Mouse (Mus musculus): ENCODE data around the gene Gpc6. TPM values are rescaled to one million over a fixed set of nuclear protein-coding genes. Genes with fewer than 3 reads are reported as not detected.

The Gpc6 gene
- polyA plus RNA-seq, 1 experiment from 2014 or later: 32.2 TPM

DNA sequence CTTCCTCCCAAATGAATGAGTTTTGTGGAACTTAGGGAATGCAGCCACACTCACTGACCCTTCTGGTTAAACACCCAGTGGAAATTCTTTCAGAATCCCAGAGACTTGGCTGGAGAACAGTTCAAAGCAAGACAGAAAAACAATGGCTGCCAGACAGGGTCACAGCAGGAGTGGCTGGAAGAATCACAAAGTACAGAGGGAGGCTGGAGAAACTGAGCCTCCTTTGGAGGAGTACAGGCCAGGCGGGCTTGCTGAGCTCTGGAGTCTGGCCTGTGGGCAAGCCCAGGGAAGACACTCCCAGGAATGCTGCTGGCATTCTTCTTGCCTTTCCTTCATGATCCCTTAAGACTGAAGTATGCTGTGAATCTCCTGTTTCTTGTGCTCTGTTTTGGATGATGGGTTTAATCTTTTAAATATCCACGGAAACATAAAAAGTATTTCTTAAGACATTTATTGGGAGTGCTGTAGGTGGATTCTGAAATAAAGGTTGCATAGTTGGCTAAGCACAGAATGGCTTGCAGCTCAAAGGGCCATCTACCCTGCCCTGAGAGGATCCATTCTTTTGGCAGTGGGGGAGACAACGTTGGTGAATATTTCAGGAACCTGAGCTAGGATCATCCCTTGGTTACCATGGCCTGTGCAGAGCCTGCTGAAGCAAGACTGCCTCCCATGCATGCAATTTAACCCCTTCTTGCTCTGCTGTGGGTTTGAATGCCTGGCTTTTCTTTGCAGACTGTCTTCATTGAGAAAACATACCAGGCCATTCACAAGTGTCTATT lies 342.9 kb downstream of the Gpc6 start:
- Histone ChIP-seq H3K27me3 (ENCODE audit: control insufficient read depth, insufficient read depth, low read length) (no peaks in the 10 kb centered on the region), H3K4me3 (ENCODE audit: low read depth, low read length) (no peak overlapping the region), H3K4me1 (replicated peaks; ENCODE audit: control insufficient read depth, insufficient read depth, low read length) (no peaks in the 10 kb centered on the region), H3K4me2 (replicated peaks; ENCODE audit: low read depth, low read length) (no peak overlapping the region), H3K9me3 (ENCODE audit: control insufficient read depth, low read length) (no peaks in the 10 kb centered on the region), H3K36me3 (ENCODE audit: control insufficient read depth, insufficient read depth, low read length) (no peaks in the 10 kb centered on the region), H3K27ac (ENCODE audit: low read depth, low read length) (no peak overlapping the region), H3K9ac (ENCODE audit: low read depth, low read length) (no peak overlapping the region)
- ATAC-seq (ENCODE audit: low FRiP score) (peak; percentile 66), DNase-seq (ENCODE audit: low spot score) (peak; percentile 17)
- WGBS: 17% methylated on average over 3 of the region's 3 CpGs

DNA sequence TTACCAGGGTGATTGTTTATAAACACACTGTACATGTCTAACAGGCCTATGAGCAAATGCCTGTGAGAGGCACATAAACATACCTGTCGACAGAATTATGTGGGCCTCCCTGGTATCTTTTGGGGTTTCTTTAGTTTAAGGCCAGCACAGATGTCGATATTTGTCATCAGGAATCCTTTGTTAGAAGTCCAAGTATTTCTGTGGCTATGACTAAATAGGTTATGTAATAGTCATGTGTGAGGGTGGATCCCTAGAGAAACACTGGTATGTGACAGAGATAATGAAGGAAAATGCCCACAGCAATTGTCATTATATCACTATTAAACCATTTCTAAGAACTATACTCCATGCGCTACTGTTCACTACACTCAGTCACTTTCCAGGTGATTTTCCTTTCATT lies 358.5 kb downstream of the Gpc6 start:
- H3K9ac ChIP-seq (ENCODE audit: low read depth, low read length): no peak overlapping the region
- ATAC-seq (ENCODE audit: low FRiP score) (no peak), DNase-seq (ENCODE audit: low spot score) (no peak)
- WGBS: over 99% methylated on average over 3 of the region's 3 CpGs
- no peak overlapping the region for H3K27ac ChIP-seq (ENCODE audit: low read depth, low read length)
- H3K9me3 ChIP-seq (ENCODE audit: control insufficient read depth, low read length): no peaks in the 10 kb centered on the region
- H3K4me1 ChIP-seq (replicated peaks; ENCODE audit: control insufficient read depth, insufficient read depth, low read length): no peaks in the 10 kb centered on the region
- no peaks in the 10 kb centered on the region for H3K36me3 ChIP-seq (ENCODE audit: control insufficient read depth, insufficient read depth, low read length)
- no peak overlapping the region for H3K4me3 ChIP-seq (ENCODE audit: low read depth, low read length)
- no peak overlapping the region for H3K4me2 ChIP-seq (replicated peaks; ENCODE audit: low read depth, low read length)
- no peaks in the 10 kb centered on the region for H3K27me3 ChIP-seq (ENCODE audit: control insufficient read depth, insufficient read depth, low read length)

DNA sequence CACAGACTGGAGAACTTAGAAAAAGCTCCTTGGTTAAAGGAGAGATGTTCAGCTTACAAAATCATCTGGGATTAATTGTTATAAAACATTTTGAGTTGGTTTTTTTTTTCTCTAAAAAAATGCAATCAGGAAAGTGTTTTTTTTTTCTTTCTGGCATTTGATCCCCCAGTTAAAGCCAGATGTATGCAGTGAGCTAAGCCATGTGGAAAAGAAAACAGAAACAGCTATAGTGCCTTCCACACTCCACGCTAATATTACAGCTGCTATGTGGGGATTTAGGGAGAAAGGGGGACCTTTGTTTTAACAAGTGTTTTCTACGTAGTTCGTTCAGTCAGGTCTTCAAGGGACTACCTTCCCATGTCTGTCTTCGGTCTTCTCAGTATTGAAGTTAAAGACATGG lies 368.6 kb downstream of the Gpc6 start:
- Histone ChIP-seq H3K9ac (ENCODE audit: low read depth, low read length) (no peak overlapping the region), H3K4me3 (ENCODE audit: low read depth, low read length) (no peak overlapping the region), H3K27me3 (ENCODE audit: control insufficient read depth, insufficient read depth, low read length) (no peaks in the 10 kb centered on the region), H3K9me3 (ENCODE audit: control insufficient read depth, low read length) (no peaks in the 10 kb centered on the region), H3K4me2 (replicated peaks; ENCODE audit: low read depth, low read length) (no peak overlapping the region), H3K27ac (ENCODE audit: low read depth, low read length) (no peak overlapping the region), H3K36me3 (ENCODE audit: control insufficient read depth, insufficient read depth, low read length) (no peaks in the 10 kb centered on the region), H3K4me1 (replicated peaks; ENCODE audit: control insufficient read depth, insufficient read depth, low read length) (no peaks in the 10 kb centered on the region)
- no peak for DNase-seq (ENCODE audit: low spot score)
- 91% methylated on average over 4 of the region's 4 CpGs for WGBS
- no peak for ATAC-seq (ENCODE audit: low FRiP score)

DNA sequence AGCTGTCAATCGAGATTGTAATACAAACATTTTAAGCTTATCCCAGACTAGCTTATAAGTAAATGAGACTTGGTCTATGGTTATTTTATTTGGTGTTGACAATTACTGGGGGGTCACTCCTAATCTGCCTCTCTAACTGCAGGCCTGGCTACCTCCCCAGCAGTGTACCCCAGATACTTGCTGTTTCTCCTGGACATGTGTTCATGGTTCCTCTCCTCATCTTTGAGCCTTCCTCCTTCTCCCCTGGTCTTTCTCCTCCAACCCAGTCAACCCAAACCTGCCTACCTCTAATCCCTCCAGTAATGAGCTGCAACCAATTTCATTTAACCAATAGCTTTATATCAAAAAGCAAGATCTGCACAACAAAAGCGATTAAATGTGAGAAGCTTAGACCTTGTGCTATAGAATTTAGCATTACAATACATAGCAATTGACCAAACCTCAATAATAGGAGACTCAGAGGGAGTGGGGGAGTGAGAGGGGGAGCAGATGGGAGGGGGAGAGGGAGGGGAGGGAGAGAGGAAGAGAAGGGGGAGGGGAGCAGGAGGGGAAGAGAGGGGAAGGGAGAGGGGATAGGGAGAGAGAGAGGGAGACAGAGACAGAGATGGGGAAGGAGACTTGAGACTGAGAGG lies 371.2 kb downstream of the Gpc6 start:
- DNase-seq (ENCODE audit: low spot score) (no peak), ATAC-seq (ENCODE audit: low FRiP score) (no peak)
- Histone ChIP-seq H3K4me2 (replicated peaks; ENCODE audit: low read depth, low read length) (no peak overlapping the region), H3K36me3 (ENCODE audit: control insufficient read depth, insufficient read depth, low read length) (no peaks in the 10 kb centered on the region), H3K27me3 (ENCODE audit: control insufficient read depth, insufficient read depth, low read length) (no peaks in the 10 kb centered on the region), H3K27ac (ENCODE audit: low read depth, low read length) (no peak overlapping the region), H3K4me3 (ENCODE audit: low read depth, low read length) (no peak overlapping the region), H3K9ac (ENCODE audit: low read depth, low read length) (no peak overlapping the region), H3K9me3 (ENCODE audit: control insufficient read depth, low read length) (no peaks in the 10 kb centered on the region), H3K4me1 (replicated peaks; ENCODE audit: control insufficient read depth, insufficient read depth, low read length) (no peaks in the 10 kb centered on the region)
- WGBS: 86% methylated on average over 2 of the region's 2 CpGs

DNA sequence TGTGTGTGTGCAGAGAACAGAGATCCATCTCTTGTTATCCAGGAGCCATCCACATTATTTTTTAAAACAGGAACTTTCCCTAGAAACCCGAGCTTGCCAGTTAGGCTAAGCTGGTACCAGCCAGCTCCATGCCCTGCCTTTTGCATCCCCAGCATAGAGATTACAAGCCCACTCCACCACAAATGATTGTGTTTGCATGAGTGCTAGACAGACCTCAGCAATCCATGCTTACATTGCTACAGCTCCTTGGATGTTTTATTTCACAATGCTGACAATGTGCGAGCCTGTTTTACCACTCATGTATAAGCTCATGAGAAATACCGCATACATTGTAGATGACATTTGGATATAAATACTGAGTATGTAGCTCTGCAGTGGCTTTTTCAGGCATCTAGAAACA lies 375.9 kb downstream of the Gpc6 start:
- no peaks in the 10 kb centered on the region for H3K9me3 ChIP-seq (ENCODE audit: control insufficient read depth, low read length)
- WGBS: 86% methylated on average over 3 of the region's 3 CpGs
- no peak for DNase-seq (ENCODE audit: low spot score)
- no peaks in the 10 kb centered on the region for H3K27me3 ChIP-seq (ENCODE audit: control insufficient read depth, insufficient read depth, low read length)
- H3K36me3 ChIP-seq (ENCODE audit: control insufficient read depth, insufficient read depth, low read length): no peaks in the 10 kb centered on the region
- H3K4me3 ChIP-seq (ENCODE audit: low read depth, low read length): no peak overlapping the region
- H3K4me1 ChIP-seq (replicated peaks; ENCODE audit: control insufficient read depth, insufficient read depth, low read length): no peaks in the 10 kb centered on the region
- no peak overlapping the region for H3K4me2 ChIP-seq (replicated peaks; ENCODE audit: low read depth, low read length)
- no peak for ATAC-seq (ENCODE audit: low FRiP score)
- no peak overlapping the region for H3K27ac ChIP-seq (ENCODE audit: low read depth, low read length)
- H3K9ac ChIP-seq (ENCODE audit: low read depth, low read length): no peak overlapping the region

DNA sequence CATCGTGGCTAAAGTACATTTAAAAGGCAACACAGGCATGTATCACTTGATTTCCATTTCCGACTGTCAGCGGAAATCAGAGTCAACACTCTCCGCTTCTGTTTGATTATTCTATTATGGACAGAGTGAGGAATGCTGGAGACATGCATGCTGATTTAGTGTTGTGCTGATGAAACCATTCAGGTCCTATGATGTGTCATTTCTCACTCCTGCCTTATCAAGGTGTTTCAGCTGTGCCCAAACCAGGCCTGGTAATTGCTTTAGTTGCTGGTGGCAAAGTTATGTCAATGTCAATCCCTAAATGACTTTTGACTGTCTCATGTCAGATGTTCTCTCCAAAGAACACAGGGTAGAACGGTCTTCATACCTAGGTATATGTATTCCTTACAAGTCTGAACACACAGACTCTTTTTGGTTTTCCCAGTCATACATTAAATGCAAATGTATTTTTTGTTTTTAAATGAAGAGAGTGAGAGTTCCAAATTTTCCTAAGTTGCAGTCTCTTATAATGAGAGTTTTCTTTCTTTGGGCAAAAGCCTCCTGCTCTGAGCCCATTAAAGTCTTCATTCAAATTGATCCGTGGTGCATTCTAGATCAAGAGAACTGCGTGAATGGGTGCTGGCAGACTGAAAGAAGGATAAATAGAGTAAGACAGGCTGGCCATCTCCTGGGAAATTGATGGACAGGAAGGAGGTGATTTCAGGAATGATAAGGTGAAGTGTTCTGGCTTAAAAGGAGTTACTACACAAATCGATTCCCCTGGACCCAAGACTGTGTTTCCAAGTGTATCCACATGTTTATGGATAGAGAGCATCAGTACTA lies 379.0 kb downstream of the Gpc6 start:
- Histone ChIP-seq H3K4me2 (replicated peaks; ENCODE audit: low read depth, low read length) (no peak overlapping the region), H3K9me3 (ENCODE audit: control insufficient read depth, low read length) (no peaks in the 10 kb centered on the region), H3K4me1 (replicated peaks; ENCODE audit: control insufficient read depth, insufficient read depth, low read length) (no peaks in the 10 kb centered on the region), H3K27me3 (ENCODE audit: control insufficient read depth, insufficient read depth, low read length) (no peaks in the 10 kb centered on the region), H3K9ac (ENCODE audit: low read depth, low read length) (no peak overlapping the region), H3K36me3 (ENCODE audit: control insufficient read depth, insufficient read depth, low read length) (no peaks in the 10 kb centered on the region), H3K4me3 (ENCODE audit: low read depth, low read length) (no peak overlapping the region), H3K27ac (ENCODE audit: low read depth, low read length) (no peak overlapping the region)
- ATAC-seq (ENCODE audit: low FRiP score) (peak; percentile 27; the same call in 1 of the 2 replicates), DNase-seq (ENCODE audit: low spot score) (no peak)
- 68% methylated on average over 8 of the region's 8 CpGs for WGBS

DNA sequence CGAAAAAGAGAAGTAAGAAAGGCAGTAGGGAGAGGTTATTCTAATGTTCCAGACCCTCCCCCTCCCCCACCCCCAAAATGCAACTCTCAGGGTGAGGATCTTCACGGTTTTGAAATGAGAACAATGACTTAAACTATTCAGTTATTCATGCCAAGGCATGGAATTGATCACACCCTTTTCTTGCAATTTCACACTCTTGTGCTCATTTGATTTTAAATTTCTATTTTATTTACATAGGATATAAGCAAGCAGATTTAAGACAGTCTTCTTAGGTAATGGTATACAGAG lies 379.6 kb downstream of the Gpc6 start:
- Histone ChIP-seq H3K27ac (ENCODE audit: low read depth, low read length) (no peak overlapping the region), H3K4me2 (replicated peaks; ENCODE audit: low read depth, low read length) (no peak overlapping the region), H3K36me3 (ENCODE audit: control insufficient read depth, insufficient read depth, low read length) (no peaks in the 10 kb centered on the region), H3K9ac (ENCODE audit: low read depth, low read length) (no peak overlapping the region), H3K4me3 (ENCODE audit: low read depth, low read length) (no peak overlapping the region), H3K27me3 (ENCODE audit: control insufficient read depth, insufficient read depth, low read length) (no peaks in the 10 kb centered on the region), H3K9me3 (ENCODE audit: control insufficient read depth, low read length) (no peaks in the 10 kb centered on the region), H3K4me1 (replicated peaks; ENCODE audit: control insufficient read depth, insufficient read depth, low read length) (no peaks in the 10 kb centered on the region)
- WGBS: 33% methylated on average over 2 of the region's 2 CpGs
- DNase-seq (ENCODE audit: low spot score): peak; percentile 37
- peak; percentile 51; the same call in 1 of the 2 replicates for ATAC-seq (ENCODE audit: low FRiP score)

DNA sequence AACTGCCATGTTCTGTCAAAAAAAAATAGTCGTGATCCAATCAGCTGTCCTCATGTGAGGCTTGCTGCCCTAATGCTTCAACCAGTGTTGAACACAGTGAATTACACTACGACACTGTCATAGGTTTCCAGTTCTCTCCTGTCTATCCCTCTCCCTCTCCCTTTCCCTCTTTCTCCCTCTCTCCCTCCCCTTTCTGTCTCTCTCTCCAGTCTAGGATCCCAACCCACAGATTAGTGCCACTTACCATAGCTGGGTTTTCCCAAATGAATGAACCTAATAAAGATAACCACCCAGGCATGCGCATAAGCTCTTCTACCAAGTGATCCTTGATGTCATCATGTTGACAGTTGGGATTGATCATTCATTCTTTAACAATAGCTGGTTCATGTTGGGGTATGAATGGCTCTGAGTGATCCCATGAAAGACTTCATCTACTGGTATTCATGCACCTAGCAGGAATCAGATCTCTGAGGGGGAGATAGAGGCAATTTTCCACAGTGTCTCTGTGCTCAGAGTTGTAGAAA lies 384.9 kb downstream of the Gpc6 start:
- H3K27ac ChIP-seq (ENCODE audit: low read depth, low read length): no peak overlapping the region
- H3K9me3 ChIP-seq (ENCODE audit: control insufficient read depth, low read length): no peaks in the 10 kb centered on the region
- H3K9ac ChIP-seq (ENCODE audit: low read depth, low read length): no peak overlapping the region
- no peak for ATAC-seq (ENCODE audit: low FRiP score)
- H3K4me2 ChIP-seq (replicated peaks; ENCODE audit: low read depth, low read length): no peak overlapping the region
- 77% methylated on average over 3 of the region's 3 CpGs for WGBS
- no peak for DNase-seq (ENCODE audit: low spot score)
- no peak overlapping the region for H3K4me3 ChIP-seq (ENCODE audit: low read depth, low read length)
- no peaks in the 10 kb centered on the region for H3K4me1 ChIP-seq (replicated peaks; ENCODE audit: control insufficient read depth, insufficient read depth, low read length)
- H3K27me3 ChIP-seq (ENCODE audit: control insufficient read depth, insufficient read depth, low read length): no peaks in the 10 kb centered on the region
- no peaks in the 10 kb centered on the region for H3K36me3 ChIP-seq (ENCODE audit: control insufficient read depth, insufficient read depth, low read length)
